Mouse (Mus musculus): ENCODE measurements around the gene Smoc1.

Gene Smoc1

DNA sequence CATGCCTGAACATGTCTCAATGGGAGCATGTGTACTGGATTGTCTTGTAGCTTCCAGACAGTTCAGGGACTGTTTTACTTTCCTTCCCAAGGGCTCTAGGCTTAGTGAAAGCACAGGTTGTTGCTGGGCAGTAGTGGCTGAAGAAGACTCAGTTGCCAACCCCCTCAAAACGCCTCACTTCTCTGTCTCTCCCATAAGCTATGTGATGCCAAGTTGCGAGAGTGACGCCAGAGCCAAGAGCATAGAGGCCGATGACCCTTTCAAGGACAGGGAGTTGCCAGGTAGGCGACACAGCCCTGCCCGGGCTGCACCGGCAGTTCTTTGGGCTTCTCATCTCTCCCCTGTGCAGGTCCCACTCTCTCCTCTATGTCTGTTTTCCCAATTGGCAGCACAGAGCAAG, 141.4 kb downstream of the Smoc1 start:
- no peak for DNase-seq (ENCODE audit: low read depth)

DNA sequence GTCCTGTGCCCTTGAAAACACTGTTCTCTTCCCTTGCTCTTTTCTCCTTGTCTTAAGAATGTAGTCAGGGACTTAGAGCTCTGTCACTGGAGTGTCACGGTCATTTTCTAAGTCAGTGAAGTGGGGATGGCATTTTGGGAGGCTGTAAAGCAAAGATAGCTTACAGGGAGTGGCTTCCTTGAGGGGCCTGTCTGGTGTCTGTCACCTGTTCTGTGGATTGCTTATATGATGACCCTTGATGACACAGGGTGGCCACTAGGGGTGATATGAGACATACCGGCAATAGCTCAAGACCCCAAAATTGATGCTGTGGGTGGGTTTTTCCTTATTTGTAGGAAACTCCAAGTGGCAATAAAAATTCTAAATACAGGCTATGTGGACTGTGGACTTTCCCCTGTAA, 141.9 kb downstream of the Smoc1 start:
- no peak for DNase-seq (ENCODE audit: low read depth)

DNA sequence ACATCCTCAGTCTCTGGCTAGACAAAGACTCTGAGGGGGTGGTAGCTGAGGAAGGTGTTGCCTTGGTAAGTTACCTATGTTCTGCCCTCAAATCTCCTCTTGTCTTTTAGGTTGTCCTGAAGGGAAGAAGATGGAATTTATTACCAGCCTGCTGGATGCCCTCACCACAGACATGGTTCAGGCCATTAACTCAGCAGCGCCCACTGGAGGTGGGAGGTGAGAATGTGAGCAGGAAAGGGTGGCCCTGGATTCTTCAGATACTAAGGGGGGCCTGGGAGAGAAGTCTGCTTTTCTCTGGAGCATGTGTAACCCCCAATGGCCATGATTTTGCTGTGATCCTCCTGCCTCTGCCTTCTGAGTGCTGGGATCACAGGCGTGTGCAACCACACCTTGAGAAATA, 143.5 kb downstream of the Smoc1 start:
- no peak for DNase-seq (ENCODE audit: low read depth)

DNA sequence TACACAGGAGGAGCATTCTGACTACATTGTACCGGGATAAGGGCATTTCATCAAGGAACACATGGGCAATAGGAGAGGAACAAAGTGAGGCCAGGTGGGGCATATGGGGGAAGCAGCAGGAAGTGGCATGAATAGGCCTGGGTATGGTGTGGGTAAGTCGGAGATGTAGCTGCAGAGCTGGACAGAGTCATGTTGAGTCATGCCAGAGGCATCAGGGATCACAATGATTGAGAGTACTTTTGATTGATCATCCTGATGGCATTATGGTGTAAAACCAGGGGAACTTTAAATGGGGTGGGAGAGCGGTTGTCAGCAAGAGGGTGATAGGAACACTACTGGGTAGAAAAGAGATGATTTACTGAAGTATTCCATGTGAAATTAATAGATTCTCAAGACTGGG, 146.4 kb downstream of the Smoc1 start:
- DNase-seq (ENCODE audit: low read depth) = no peak

DNA sequence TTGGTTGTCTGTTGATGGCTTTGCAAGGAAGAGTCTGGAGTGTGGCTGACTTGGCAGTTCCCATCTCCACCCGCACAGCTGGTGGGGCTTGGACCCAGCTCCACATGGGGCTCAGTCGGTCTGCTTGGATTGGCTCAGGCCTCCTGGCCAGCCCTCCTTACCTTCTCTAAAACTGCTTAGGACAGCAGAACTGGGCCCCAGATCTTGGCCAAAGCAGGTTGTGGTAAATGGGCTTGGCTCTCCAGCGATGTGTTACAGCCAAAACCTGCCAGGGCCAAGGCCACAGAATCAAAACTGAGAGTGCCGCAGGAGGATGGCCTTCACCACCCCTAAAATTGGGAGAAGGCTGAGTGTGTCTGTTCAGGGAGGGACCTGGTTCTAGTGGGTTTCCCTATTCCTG, 147.3 kb downstream of the Smoc1 start:
- DNase-seq (ENCODE audit: low read depth) = no peak

DNA sequence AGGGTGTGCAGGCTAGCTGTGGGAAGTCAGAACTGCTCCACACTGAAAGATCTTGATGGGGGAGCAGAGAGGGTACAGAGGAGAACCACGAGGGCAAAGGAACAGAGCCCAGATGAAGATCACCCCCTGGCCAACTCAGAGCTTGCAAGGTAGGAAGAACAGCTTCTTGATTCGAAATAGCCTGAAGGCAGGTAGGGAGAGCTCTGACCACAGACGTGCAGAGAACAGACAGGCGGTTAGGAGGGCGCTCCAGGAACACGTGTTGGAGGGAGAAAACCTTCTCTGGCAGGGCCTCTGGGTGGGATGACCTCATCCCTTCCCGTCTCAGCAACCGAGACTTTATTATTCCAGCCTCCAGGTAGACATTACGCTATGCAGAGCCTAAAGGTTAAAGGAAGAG, 148.6 kb downstream of the Smoc1 start:
- DNase-seq (ENCODE audit: low read depth) = no peak

DNA sequence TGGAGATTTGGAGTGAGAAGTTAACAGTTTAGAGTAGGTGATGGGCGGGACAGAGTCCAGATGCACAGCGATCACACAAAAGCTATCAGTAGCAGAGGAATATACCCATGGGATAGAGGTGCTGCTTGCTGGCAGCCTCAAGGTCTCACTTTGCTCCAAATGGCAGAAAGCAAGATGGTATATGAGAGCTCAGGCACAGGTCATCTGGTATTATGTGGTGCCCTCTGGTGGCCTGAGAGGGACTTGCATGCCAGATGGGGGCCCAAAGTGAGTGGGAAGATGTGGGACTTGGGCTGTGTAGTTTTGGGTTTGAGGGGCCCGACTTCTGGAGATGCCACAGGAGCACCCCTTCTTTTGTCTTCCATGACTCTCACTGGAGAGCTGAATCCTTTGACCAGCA, 155.5 kb downstream of the Smoc1 start:
- peak; percentile 32 for DNase-seq (ENCODE audit: low read depth)

DNA sequence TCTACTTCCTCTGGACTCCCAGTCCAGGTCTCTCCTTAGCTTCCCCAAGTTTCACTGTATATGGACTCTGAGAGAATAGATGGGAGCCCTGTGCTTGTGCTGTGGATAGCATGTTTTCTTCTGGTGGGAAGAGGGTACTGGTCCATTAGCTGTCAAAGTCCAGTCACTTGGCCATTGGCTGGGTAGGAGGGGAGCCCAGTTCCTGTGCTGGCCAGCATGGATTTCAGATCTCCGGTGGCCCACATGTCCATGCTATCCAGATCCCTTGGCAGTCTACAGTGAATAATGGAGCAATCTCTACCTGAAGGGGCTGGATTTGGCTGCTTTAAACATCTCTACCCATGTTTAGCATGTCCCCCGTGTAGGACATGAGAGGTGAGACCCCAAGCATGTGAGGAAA, 158.4 kb downstream of the Smoc1 start:
- no peak for DNase-seq (ENCODE audit: low read depth)

DNA sequence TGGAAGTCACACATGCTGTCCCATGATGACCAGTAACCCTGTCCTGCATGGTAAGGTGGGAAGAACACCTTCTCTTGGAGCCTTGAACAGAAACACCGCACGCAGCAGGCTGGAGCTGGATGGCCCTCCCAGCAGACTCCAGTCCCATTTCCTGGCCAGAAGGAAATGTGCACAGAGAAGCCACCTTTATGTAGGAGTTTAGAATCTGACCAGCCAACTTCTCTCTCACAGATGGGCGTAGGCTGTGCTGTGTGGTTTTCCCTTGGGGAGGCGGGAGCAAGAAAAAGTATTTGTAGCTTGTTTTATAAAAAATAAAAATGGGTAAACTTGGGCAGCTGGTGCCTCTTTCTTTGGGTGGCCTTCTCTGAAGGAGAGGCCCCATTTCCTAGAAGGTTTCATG, 159.5 kb downstream of the Smoc1 start:
- no peak for DNase-seq (ENCODE audit: low read depth)

DNA sequence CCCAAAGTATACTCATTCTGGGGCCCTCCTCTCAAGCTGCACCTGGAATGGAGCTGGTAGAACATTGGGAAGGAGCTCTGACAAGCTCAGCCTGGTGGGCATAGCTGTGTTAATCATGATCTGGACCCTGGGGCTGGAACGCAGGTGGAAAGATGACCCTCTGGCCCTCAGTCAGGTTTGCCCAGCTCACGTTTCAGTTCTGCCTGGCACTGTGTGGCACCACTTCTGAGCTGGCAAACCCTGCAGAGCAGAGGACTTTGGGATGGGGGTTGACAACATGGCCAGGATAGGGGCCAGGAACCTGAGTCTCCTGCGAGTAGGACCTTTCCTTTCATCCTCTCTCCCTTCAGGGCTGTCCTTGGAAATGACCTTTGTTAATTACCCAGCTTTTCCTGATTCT, 160.1 kb downstream of the Smoc1 start:
- no peak for DNase-seq (ENCODE audit: low read depth)

DNA sequence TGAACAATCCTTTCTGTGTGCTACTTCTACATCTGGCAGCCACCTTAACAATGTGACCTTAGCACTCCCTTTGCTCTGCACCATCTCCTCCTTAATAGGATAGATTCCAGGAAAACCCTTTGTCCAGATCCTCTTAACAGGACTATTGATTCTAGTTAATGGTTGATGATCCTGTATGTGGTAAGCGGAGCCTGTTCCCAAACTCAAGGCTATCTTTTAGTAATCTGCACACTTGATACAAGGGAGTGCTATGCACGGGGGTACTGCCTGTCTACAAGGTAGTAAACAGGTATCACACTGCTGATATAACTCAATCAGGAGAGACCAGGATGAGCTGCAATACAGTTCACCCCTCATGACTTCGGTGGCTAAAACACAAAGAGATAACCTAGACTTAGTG, 161.8 kb downstream of the Smoc1 start:
- DNase-seq (ENCODE audit: low read depth) = no peak

DNA sequence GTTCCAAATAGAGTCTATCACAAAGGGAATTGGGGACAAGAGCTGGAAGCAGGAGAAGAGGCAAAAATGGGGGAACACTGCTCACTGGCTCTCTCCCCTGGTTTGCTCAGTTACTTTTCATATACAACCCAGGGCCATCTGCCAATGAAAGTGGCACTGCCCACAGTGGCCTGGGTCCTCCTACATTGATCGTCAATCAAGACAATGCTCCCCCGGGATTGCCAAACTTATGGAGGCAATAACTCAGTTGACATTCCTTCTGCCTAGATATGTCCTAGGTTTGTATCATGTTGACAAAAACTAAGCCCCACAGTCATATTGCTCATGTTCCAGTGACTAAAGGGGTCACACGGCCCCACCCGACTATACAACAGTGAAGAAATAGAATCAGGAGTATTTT, 162.4 kb downstream of the Smoc1 start:
- DNase-seq (ENCODE audit: low read depth) = no peak

DNA sequence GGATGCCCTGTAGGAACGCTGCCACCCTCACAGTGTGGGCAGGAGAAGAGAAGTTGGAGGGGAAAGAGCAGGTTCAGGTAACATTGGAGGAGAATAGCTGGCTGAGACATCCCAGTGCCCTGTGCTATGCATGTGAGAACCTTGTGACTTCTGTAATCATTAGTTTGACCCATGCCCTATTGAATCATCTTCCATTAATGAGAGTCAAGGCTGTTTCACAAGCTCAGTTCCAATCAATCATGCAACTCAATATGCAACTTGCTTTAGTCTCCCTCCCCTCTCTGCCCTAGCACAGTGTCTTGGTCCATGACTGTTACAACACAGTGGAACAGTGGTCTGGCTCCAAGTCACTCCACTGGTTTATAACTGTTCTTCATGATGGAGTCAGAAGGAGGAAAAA, 163.0 kb downstream of the Smoc1 start:
- no peak for DNase-seq (ENCODE audit: low read depth)

DNA sequence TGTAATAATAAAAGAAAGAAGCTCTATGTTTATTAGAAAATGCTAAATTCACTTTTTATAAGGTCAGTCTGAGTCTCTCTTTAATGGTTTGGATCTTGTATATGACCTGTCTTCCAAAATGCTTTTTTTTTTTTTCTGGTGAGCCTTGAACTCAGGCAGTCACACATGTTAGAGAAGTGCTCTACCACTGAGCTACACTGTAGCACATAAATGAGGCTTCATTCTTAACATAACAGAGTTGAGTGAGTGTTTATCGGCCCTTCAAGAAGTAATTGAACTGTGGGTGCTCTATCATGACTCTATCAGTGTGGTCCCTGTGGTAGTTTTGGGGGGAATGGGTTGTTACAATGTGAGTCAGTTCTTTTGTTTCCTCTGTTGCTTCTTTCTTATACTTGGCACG, 167.4 kb downstream of the Smoc1 start:
- no peak for DNase-seq (ENCODE audit: low read depth)

DNA sequence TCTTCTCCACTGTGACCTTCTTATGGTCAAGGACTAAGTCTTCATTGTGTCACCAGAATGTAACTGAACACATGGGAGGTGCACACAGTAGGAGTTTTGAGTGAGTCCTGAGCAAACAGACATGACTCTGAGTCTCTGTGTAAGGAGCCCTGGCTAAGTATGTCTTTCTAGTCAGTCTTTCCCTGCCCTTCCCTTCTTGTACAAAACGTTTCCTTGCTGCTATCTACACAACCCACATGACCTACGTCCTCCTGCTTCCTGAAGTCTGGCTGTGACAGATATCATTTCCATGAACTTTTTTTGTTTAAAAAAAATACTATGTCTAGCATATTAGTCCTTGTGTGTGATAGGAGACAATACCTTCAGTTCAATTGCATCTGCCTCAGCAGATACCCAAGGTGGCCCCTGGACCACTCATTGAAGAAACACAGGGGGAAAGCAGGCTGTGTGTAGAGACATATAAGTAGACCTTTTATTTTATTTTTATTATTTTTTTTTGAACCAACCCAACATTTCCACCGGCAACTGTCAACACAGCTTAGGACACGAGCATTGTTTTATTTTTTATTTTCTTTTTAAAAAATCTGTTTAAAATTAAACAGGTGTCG, 171.0 kb downstream of the Smoc1 start:
- no peak for DNase-seq (ENCODE audit: low read depth)

DNA sequence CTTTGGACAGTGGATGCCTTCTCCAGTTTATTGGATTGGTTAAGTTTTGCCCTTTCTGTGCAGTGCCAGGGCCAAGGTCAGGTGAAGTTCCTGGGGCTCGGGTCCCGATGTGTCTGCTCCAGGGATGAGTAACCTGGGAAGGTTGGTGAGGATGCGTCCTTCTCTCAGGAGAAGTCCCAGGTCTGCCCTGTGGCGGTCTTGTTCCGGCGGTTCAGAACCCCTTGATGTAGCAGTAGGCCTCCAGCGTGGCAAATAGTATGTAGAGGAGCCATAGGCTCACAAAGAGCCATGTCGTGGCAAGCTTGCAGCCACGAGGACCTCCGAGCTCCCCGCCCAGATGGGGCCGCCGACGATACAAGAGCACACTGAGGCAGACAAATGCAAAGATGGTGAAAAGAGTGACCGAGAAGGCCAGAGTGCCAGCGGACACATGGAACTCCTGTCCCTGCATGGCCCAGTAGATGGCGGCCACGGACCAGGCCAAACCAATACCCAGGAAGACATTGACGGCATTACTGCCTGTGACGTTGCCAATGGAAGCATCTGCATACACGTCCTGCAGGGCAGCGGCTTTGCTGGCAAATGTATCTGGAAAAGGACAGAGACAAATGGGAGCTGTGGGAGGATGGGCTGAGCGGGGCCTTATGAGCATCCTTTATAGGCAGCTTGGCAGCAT, 172.8 kb downstream of the Smoc1 start:
- no peak for DNase-seq (ENCODE audit: low read depth)

DNA sequence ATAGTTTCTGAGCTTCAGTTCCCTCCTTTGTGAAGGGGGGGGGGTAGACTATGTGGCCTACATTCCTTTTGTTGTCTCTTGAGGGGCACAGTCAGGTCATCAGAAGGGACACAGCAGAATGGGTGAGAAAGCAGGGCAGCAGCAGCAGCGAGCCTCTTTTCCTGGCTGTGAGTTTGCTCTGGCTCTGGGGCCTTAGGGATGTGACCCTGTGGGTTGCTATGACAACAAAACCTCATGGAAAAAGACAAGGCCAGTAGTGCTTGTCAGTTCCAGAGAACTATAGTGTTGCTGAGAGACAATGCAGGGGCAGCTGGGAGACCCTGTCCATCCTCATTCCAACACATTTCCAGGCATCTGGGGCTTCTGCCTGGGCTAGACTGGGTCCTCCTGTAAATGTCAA, 176.6 kb downstream of the Smoc1 start:
- DNase-seq (ENCODE audit: low read depth) = no peak

DNA sequence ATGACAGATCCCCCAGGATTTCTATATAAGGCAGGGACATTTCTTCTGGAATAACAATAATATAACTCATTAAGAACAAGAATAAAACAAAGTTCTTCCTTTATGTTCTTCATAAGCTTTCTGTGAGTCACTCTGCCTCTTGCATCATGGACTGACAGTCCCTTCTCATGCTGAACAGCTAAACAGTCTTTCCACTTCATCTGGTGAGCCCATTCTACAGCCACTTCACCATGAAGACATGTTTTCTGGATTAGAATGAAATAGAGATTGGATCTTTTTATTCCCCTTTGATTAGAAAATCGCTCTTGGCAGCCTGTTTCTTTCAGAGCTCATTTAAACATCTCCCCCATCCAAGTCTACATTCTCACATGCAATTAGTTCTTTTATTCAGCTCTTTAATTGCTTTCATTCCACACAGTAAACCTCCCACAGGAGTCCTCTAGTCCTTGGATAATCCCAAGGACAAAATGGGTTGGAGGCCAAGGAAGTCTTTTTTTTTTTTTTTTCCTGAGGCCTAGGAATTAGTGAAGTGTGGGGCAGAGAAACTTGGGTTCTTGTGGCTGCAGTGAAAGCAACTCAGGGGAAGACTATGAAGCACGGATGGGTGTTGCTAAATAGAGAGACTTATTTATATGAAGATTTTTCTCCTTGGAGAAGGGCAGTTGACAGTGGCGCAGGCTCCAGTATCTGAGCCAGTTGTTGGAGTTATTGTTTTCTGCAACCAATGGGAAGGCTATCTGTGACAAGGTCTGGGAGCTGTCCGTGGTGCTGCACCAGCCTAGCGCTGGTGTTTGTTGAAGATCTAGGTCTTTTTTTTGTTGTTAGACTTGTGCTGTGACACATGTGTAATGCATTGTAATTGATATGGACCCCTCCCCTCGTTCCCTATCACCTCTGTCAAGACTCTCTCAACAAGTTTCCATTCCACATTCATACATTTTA, 179.3 kb downstream of the Smoc1 start:
- peak; percentile 63 for DNase-seq (ENCODE audit: low read depth)

DNA sequence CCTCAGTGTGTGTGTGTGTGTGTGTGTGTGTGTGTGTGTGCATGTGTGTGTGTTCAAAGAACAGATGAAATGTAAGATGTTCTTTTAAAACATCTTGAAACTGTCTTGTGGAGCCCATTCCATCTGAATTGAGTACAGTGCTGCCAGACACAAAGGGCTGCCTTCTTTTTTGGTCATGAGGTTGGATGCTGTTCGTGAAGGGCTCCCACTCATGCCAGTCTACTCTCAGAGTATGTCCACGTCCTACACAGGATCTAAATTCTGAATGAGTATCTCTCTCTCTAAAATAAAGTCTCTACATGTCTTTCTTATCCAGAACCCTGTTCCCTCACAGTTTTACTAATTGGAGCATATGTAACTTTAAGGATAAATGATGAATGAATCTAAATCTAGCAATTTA, 182.0 kb downstream of the Smoc1 start:
- no peak for DNase-seq (ENCODE audit: low read depth)

DNA sequence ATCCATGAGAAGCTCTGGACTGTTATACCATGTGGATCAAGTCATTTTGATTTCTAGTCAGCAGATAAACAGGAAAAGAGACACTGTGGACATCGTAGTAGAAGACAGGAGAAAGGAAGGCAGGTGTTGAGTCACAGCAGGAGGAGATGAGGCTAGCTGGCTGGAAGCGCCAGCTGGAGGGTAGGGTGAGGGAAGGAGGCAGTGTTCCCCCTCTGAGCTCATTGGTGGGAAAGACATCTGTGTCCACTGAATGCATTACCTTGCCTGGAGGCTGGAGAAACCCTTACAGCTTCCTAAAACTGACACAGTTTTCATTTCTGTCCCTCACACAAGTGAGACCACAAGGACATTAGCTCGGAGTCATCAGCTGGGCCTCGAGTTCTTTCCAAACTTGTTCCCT, 192.7 kb downstream of the Smoc1 start:
- no peak for DNase-seq (ENCODE audit: low read depth)

DNA sequence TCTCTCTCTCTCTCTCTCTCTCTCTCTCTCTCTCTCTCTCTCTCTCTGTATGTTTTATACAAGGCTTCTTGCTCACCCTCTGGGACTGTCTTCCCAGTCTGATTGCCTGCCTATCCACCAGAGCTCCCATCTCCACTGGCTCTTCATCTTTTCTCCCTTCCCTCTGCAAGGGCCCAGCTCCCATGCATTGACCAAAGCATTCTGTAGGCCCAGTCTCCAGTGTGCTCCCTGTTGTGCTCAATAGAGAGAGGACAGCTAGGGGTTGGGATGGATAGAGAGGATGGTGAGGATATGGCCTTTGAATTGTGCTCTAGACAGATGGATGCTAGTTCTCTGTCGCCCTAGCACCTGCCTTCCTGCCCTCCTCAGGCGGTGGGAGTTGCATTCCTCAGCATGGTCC, 196.7 kb downstream of the Smoc1 start:
- no peak for DNase-seq (ENCODE audit: low read depth)

DNA sequence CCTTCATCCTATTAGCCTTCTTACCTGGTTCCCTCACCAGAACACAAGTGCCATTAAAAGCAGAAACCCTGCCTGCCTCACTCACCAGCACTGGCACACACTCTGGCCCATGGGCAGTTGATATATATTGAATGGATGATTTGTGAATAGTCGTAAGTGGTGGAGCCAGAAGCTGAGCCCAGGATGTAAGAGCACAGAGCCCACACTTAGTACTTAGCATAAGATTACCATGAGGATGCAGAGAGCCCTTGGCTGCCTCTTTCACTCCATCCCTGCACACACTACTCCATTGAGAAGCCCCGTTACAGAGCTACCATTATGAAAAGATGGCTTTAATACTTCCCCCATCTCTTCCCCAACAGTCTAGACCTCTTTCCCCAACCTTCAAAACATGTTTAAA, 198.2 kb downstream of the Smoc1 start:
- DNase-seq (ENCODE audit: low read depth) = no peak

DNA sequence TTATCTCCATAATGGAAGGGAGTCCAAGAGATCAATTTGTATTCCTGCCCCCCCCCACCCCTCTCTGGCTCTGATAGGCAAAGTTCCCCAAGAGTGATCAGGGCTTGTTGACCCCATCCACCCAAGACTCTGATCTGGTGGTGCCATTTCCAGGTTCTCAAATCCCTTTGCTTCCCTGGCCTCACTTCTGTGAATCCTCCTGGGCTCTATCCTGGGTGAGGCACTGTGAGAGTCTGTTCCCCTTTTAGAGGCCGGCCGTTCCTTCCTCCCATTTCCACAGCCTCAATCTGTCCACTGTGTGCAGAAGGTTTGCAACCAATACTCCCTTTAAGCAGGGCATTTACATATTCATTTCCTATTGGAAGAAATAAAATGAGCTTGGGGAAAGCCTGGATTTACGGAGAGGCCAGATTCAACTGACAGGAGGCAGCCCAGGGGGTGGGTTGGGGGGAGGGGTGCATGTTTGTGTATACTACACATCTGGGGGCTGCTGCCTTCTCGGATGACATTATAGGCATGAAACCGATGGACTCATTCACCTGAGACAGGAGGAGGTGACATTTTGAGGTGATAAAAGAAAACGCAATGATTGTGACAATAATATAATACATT, 199.5 kb downstream of the Smoc1 start:
- DNase-seq (ENCODE audit: low read depth) = no peak
